Comparison of ENCODE assay signal across 8 mouse cellular contexts in the genomic region with DNA sequence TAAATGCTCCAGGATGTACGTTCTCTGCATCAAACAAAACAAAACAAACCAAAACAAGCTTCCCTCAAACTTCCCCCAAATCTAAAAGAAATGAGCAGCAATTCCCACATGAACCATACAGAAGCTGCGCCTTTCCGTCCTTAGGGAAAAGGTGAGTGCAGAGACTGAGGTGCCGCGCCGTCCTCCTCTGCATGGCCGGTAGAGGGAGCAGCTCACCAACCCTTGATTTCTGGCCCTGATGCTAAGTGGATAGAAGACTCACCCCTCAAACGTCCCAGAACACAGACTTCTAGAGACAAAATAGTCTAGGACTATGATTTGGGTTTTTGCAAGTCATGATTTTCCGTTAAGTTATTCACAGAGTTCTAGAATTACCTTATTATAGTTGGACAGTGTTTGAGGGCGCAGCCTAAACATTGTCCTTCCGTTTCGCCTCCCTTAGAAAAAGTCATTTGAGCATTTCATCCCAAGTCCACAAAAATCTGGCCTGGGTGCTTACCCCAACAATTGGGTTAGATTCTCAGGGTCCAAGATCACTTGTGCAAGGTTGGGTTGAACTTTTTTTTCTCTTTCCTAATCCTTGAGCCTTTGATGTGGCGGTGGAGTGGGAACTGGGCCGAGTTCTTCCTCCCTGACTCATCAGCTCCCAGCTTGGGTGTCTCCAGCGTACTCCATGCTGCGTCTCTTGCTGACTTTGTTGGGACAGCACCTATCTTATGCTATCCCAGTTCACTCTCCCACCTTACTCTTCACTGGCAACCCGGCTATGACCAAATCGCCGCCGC. TPM values are rescaled to one million over a fixed set of nuclear protein-coding genes. Genes with fewer than 3 reads are reported as not detected.
DNase-seq lines count a peak whose midpoint lies in the region; ATAC-seq and TF ChIP-seq lines count a peak whose summit lies in the region.

No protein-coding gene starts in this region.

- TF ChIP-seq CTCF in bone marrow macrophage, adult 2 months (IDR thresholded peaks at IDR 0.05; ENCODE audit: low read depth, low read length), result peak; percentile 95
- TF ChIP-seq CTCF in forebrain, postnatal 0 days (IDR thresholded peaks at IDR 0.05; ENCODE audit: low read depth), result peak; percentile 82
- TF ChIP-seq CTCF in small intestine, adult 2 months (IDR thresholded peaks at IDR 0.05; ENCODE audit: extremely low read depth, insufficient read length, insufficient replicate concordance, low read depth, low read length), result peak; percentile 82

- H3K27ac ChIP-seq in hindbrain, embryonic 10.5 days, result no peak overlapping the region
- H3K27ac ChIP-seq in hindbrain, embryonic 16.5 days (ENCODE audit: low read depth, low read length), result no peak overlapping the region
- no peak overlapping the region for H3K27ac ChIP-seq in bone marrow macrophage, adult 2 months (ENCODE audit: insufficient read depth, low read depth, low read length)
- H3K27ac ChIP-seq in forebrain, postnatal 0 days (ENCODE audit: low read depth, low read length), result no peak overlapping the region
- no peak overlapping the region for H3K27ac ChIP-seq in kidney, embryonic 14.5 days (ENCODE audit: low read depth, low read length)
- H3K27ac ChIP-seq in small intestine, adult 2 months (ENCODE audit: insufficient read depth, low read depth, low read length), result no peak overlapping the region

- H3K36me3 ChIP-seq in hindbrain, embryonic 10.5 days, result no peaks in the 10 kb centered on the region
- H3K36me3 ChIP-seq in hindbrain, embryonic 16.5 days (ENCODE audit: control insufficient read depth, insufficient read depth, low read length), result no peaks in the 10 kb centered on the region
- H3K36me3 ChIP-seq in forebrain, postnatal 0 days (ENCODE audit: insufficient read depth), result no peaks in the 10 kb centered on the region
- no peaks in the 10 kb centered on the region for H3K36me3 ChIP-seq in kidney, embryonic 14.5 days (ENCODE audit: control insufficient read depth, insufficient read depth, low read length)
- H3K36me3 ChIP-seq in small intestine, adult 2 months (ENCODE audit: control insufficient read depth, insufficient read depth, low read length), result no peaks in the 10 kb centered on the region

- no peaks in the 10 kb centered on the region for H3K9me3 ChIP-seq in hindbrain, embryonic 10.5 days
- H3K9me3 ChIP-seq in hindbrain, embryonic 16.5 days (ENCODE audit: control insufficient read depth, low read length), result no peaks in the 10 kb centered on the region
- H3K9me3 ChIP-seq in forebrain, postnatal 0 days (ENCODE audit: low read length), result no peaks in the 10 kb centered on the region
- no peaks in the 10 kb centered on the region; the same call in 1 of the 2 replicates for H3K9me3 ChIP-seq in kidney, embryonic 14.5 days (ENCODE audit: control insufficient read depth, low read length)

- TF ChIP-seq POLR2A in bone marrow macrophage, adult 2 months (IDR thresholded peaks at IDR 0.05; ENCODE audit: borderline replicate concordance, low read depth, low read length), result no peak
- TF ChIP-seq POLR2A in small intestine, adult 2 months (IDR thresholded peaks at IDR 0.05; ENCODE audit: low read depth, low read length), result no peak

- no peak overlapping the region for H3K4me3 ChIP-seq in hindbrain, embryonic 10.5 days
- no peak overlapping the region for H3K4me3 ChIP-seq in hindbrain, embryonic 16.5 days (ENCODE audit: low read length)
- H3K4me3 ChIP-seq in bone marrow macrophage, adult 2 months (ENCODE audit: insufficient read depth, low read length), result no peak overlapping the region
- no peak overlapping the region for H3K4me3 ChIP-seq in forebrain, postnatal 0 days (ENCODE audit: low read depth, low read length)
- no peak overlapping the region for H3K4me3 ChIP-seq in kidney, embryonic 14.5 days (ENCODE audit: low read length)
- H3K4me3 ChIP-seq in small intestine, adult 2 months (ENCODE audit: low read depth, low read length), result no peak overlapping the region

- no peak overlapping the region for H3K9ac ChIP-seq in hindbrain, embryonic 16.5 days (ENCODE audit: low read depth, low read length)
- H3K9ac ChIP-seq in forebrain, postnatal 0 days, result no peak overlapping the region
- no peak overlapping the region for H3K9ac ChIP-seq in kidney, embryonic 14.5 days (ENCODE audit: low read depth, low read length)

- H3K4me1 ChIP-seq in hindbrain, embryonic 10.5 days (replicated peaks), result no peaks in the 10 kb centered on the region
- no peaks in the 10 kb centered on the region for H3K4me1 ChIP-seq in hindbrain, embryonic 16.5 days (ENCODE audit: control insufficient read depth, insufficient read depth, low read depth, low read length)
- H3K4me1 ChIP-seq in bone marrow macrophage, adult 2 months (ENCODE audit: control insufficient read depth, insufficient read depth, low read length), result peaks cover 4% of the 10 kb centered on the region; the same call in 1 of the 2 replicates
- no peaks in the 10 kb centered on the region for H3K4me1 ChIP-seq in forebrain, postnatal 0 days (ENCODE audit: insufficient read depth)
- H3K4me1 ChIP-seq in kidney, embryonic 14.5 days (ENCODE audit: control insufficient read depth, insufficient read depth, low read length), result 0 out of 2 replicates have a peak, but pooled peaks cover 3% of the 10 kb centered on the region
- no peaks in the 10 kb centered on the region for H3K4me1 ChIP-seq in small intestine, adult 2 months (ENCODE audit: control insufficient read depth, insufficient read depth, insufficient read length, low read length)

- ATAC-seq in hindbrain, embryonic 16.5 days, result no peak
- ATAC-seq in forebrain, postnatal 0 days, result peak; percentile 63
- peak; percentile 69; the same call in 1 of the 2 replicates for ATAC-seq in kidney, embryonic 14.5 days (ENCODE audit: low FRiP score, low TSS enrichment)

- WGBS in hindbrain, embryonic 10.5 days, result 57% methylated on average over 20 of the region's 20 CpGs
- WGBS in hindbrain, embryonic 16.5 days, result 56% methylated on average over 20 of the region's 20 CpGs
- whole genome bisulfite sequencing in forebrain, postnatal 0 days, result 54% methylated on average over 20 of the region's 20 CpGs
- WGBS in kidney, embryonic 14.5 days, result 55% methylated on average over 20 of the region's 20 CpGs
- 54% methylated on average over 20 of the region's 20 CpGs for WGBS in small intestine, adult 2 months

- peak; percentile 68 for DNase-seq in hindbrain, embryonic 10.5 days (ENCODE audit: low spot score)
- DNase-seq in CD4-positive, CD25-positive, alpha-beta regulatory T cell, adult 2 months (ENCODE audit: low read depth, low spot score), result peak; percentile 57
- DNase-seq in forebrain, postnatal 0 days, result peak; percentile 63
- DNase-seq in lung, adult 18-20 months, result peak; percentile 43 to 49

- H3K27me3 ChIP-seq in hindbrain, embryonic 10.5 days (ENCODE audit: insufficient read depth, poor library complexity, severe bottlenecking), result peaks cover 6% of the 10 kb centered on the region; the same call in 1 of the 2 replicates
- no peaks in the 10 kb centered on the region; the same call in 1 of the 2 replicates for H3K27me3 ChIP-seq in hindbrain, embryonic 16.5 days (replicated peaks; ENCODE audit: control insufficient read depth, insufficient read depth, low read length)
- no peaks in the 10 kb centered on the region for H3K27me3 ChIP-seq in forebrain, postnatal 0 days (ENCODE audit: insufficient read depth, low read length)
- H3K27me3 ChIP-seq in kidney, embryonic 14.5 days (ENCODE audit: control insufficient read depth, insufficient read depth, low read length), result no peaks in the 10 kb centered on the region
- no peaks in the 10 kb centered on the region for H3K27me3 ChIP-seq in small intestine, adult 2 months (ENCODE audit: control insufficient read depth, insufficient read depth, low read length)

- no peak overlapping the region for H3K4me2 ChIP-seq in hindbrain, embryonic 16.5 days (ENCODE audit: low read length)
- H3K4me2 ChIP-seq in forebrain, postnatal 0 days (ENCODE audit: low read depth), result no peak overlapping the region
- no peak overlapping the region for H3K4me2 ChIP-seq in kidney, embryonic 14.5 days (replicated peaks; ENCODE audit: low read depth, low read length)

RNA-seq across cellular contexts. Expression of a gene that starts 33.5 kb away (rescaled TPM):
- 35.4 and 40.2 TPM in 2 replicates for polyA plus RNA-seq in hindbrain, embryonic 10.5 days (2016; fragmentation: Nextera tagmentation; extraction: Ambion mirVana)
- polyA plus RNA-seq in hindbrain, embryonic 16.5 days (2015; fragmentation: Nextera tagmentation; extraction: Ambion mirVana), result 35.9 and 42.3 TPM in 2 replicates
- 142 and 148 TPM in 2 replicates for polyA plus RNA-seq in bone marrow macrophage, adult 2 months (2012; ENCODE audit: insufficient read depth, insufficient read length, missing spikeins)
- 42.3 and 51.2 TPM in 2 replicates for total RNA-seq in forebrain, postnatal 0 days (2014; rRNA removed)
- 26.8 and 36.8 TPM in 2 replicates for polyA plus RNA-seq in forebrain, postnatal 0 days (2015; fragmentation: Nextera tagmentation; extraction: Ambion mirVana)
- 23.6 and 43.9 TPM in 2 replicates for polyA plus RNA-seq in kidney, embryonic 14.5 days (2014; fragmentation: Nextera tagmentation; extraction: Ambion mirVana)
- 11.7 and 33.3 TPM in 2 replicates for polyA plus RNA-seq in small intestine, adult 2 months (2012; rRNA removed)
